Mouse (Mus musculus) gastrocnemius, adult 2 months (tissue): ENCODE results near the gene Sfpq. TPM values are rescaled to one million over a fixed set of nuclear protein-coding genes. Genes with fewer than 3 reads are reported as not detected.
"Not testable (repeated sequence)": the region's sequence is repeated elsewhere in the genome, so short reads cannot be mapped to it uniquely, and the experiment has no call there.

Experiments used
- DNase-seq: peaks from one replicate; pipeline ENCODE4 v3.0.0; 2022
- H3K27ac ChIP-seq: fragments of 200-600 bp; 2 replicates; pipeline ENCODE4 v1.8.1; 2022; ENCODE audit warnings: mild to moderate bottlenecking
- H3K4me3 ChIP-seq: fragments of 200-600 bp; 2 replicates; pipeline ENCODE4 v1.8.1; 2022; ENCODE audit warnings: mild to moderate bottlenecking, moderate library complexity
- CTCF ChIP-seq: fragments of 200-600 bp; IDR thresholded peaks from 2 replicates; pipeline ENCODE4 v1.8.1; 2022; ENCODE audit warnings: antibody characterized with exemption, mild to moderate bottlenecking, moderate library complexity
- intact Hi-C: fragments of 180-260 bp; cut with DNase I; formaldehyde crosslinking; loops from one replicate; pipeline ENCODE4 v1.15.1; 2025
- total RNA-seq, 2 experiments: library from RNA; stranded (reverse); gene quantifications; 2 replicates each; pipeline ENCODE4 v1.2.3; 2021

Gene Sfpq
- total RNA-seq, 2 experiments from 2014 or later = 63.4 to 83.0 TPM

DNA sequence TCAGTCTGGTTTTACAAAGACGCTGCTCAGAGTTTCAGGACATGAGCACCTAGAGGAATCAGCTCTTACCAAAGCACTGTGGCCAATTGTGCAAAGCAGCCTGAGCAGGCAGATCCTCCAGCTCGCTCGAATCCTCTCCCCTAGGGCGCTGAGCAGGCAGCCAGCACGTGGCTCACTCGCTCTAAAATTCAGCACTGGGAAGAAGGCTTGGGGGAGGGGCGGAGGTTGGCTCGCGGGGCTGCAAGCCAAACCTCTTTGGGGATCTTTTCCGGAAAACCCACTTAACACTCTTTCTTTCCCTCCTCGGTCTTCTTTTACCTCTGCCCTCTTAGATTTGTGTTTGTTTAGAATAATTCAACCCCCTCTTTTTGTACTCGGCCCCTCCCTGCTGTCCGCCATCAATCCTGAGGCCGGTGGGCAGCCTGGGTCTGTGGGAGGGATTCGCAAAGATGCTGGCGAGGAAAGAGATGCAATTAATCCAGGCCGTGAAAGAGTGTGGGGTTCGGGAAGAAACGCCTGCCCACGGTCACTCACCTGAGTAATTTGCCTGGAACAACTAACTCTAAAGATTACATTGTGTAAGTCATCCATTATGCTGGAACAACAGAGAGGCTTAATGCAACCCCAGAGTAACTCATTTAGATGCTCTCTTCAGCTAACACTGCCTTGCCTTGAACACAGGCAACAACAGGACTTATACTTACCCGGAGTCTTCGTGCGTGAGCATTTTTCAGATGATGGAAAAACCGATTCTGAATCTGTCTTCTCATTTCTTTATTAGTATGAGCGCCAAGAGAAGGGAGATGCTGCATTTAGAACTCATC, 15.8 kb upstream of the Sfpq start:
- intact Hi-C loops = no loop called here
- Histone ChIP-seq H3K27ac (no peak overlapping the region), H3K4me3 (peak overlapping the region; percentile 52)
- TF ChIP-seq CTCF = no peak
- DNase-seq = peak; percentile 36

DNA sequence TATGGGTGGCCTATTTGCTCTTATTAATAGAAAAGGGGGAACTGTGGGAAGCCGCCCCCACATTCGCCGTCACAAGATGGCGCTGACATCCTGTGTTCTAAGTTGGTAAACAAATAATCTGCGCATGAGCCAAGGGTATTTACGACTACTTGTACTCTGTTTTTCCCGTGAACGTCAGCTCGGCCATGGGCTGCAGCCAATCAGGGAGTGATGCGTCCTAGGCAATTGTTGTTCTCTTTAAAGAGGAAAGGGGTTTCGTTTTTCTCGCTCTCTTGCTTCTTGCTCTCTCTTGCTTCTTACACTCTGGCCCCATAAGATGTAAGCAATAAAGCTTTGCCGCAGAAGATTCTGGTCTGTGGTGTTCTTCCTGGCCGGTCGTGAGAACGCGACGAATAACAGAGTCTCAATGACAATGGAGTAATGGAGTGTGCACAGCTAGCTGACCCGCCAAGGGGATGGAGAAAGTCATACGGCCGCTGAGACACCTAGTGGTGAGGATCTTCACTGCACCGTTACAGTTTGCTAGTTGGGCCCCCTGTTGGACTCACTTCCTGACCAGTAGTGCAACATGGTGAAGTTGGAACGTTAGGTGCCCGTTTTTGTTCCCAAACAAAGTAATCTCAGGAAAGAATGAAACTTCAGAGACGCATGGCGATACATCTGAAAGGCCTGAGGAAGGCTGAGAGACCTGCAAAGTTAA, 5.7 kb upstream of the Sfpq start:
- H3K4me3 ChIP-seq = peak overlapping the region; percentile 62
- peak; percentile 82 for TF ChIP-seq CTCF
- H3K27ac ChIP-seq = peak overlapping the region; percentile 81
- DNase-seq = peak; percentile 85
- intact Hi-C loops = not testable (repeated sequence)

GRCm38 (mm10) chr4:127016366-127016765, 4.8 kb upstream of the Sfpq start:
- intact Hi-C loops = no loop called here
- no peak overlapping the region; the same call in 1 of the 2 replicates for H3K27ac ChIP-seq
- no peak for DNase-seq
- no peak overlapping the region for H3K4me3 ChIP-seq
- no peak for TF ChIP-seq CTCF

- peak overlapping the region; percentile 74 for H3K27ac ChIP-seq
- H3K4me3 ChIP-seq = peak overlapping the region; percentile 85
- no peak for TF ChIP-seq CTCF
- intact Hi-C loops = loop anchor here (5.0 kb wide), 1 partner anchor 53 kb away; the partner anchor contains the start of gene Zmym4
- no peak for DNase-seq
Observed at GRCm38 (mm10) chr4:127020411-127021150, 543 bp upstream of the Sfpq start.

DNA sequence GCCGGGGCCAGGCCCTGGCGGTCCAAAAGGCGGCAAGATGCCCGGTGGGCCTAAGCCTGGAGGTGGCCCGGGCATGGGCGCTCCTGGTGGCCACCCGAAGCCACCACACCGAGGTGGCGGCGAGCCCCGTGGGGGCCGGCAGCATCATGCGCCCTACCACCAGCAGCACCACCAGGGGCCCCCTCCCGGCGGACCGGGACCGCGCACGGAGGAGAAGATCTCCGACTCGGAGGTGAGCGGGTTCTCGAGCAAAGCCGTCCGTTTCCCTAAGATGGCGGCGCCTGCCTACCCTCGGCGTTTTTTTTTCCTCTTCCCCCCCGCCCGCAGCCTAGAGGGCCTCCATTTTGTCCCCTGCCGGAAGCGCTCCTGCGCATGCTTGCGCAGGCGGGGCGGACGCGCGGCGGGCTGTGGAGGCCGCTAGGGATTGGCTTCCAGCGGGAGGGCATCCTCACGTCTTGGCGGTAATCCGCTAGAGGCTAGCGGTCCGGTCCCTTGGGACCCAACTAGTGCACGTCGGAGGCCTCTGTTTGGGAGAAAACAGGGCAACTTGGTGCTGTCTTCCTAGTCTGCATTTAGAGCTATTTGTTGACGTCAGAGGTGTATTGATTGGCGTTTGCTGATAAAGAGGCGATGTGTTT, 984 bp downstream of the Sfpq start:
- intact Hi-C loops = loop anchor here (5.0 kb wide), 1 partner anchor 55 kb away; the partner anchor contains the start of gene Zmym4
- peak; percentile 59 for TF ChIP-seq CTCF
- Histone ChIP-seq H3K4me3 (peak overlapping the region; percentile 85), H3K27ac (peak overlapping the region; percentile 99)
- peak; percentile 95 for DNase-seq

DNA sequence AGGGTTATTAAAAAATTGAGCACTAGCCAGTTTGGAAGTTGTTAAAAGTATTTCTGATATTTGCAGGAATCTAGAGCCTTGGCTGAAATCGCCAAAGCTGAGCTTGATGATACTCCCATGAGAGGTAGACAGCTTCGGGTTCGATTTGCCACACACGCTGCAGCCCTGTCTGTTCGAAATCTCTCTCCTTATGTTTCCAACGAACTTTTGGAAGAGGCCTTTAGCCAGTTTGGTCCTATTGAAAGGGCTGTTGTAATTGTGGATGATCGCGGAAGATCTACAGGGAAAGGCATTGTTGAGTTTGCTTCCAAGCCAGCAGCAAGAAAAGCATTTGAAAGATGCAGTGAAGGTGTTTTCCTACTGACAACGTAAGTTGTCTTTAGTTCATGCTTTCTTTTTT, 2.1 kb downstream of the Sfpq start:
- H3K27ac ChIP-seq = peak overlapping the region; percentile 99

GRCm38 (mm10) chr4:127024240-127024639, 3.1 kb downstream of the Sfpq start:
- DNase-seq = no peak
- Histone ChIP-seq H3K4me3 (peak overlapping the region; percentile 85), H3K27ac (no peak overlapping the region)
- TF ChIP-seq CTCF = no peak
- intact Hi-C loops = loop anchor here (5.0 kb wide), 1 partner anchor 57 kb away; the partner anchor contains the start of gene Zmym4

More for the DNA sequence above, 2.1 kb downstream of the Sfpq start:
- intact Hi-C loops = loop anchor here (5.0 kb wide), 1 partner anchor 56 kb away; the partner anchor contains the start of gene Zmym4
- H3K4me3 ChIP-seq = peak overlapping the region; percentile 85
- TF ChIP-seq CTCF = no peak
- DNase-seq = no peak

- intact Hi-C loops = no loop called here
- no peak overlapping the region for H3K27ac ChIP-seq
- no peak for TF ChIP-seq CTCF
- no peak for DNase-seq
- no peak overlapping the region for H3K4me3 ChIP-seq
Observed at GRCm38 (mm10) chr4:127026826-127027225, 5.7 kb downstream of the Sfpq start.

GRCm38 (mm10) chr4:127027228-127028190, 6.4 kb downstream of the Sfpq start:
- Histone ChIP-seq H3K27ac (no peak overlapping the region), H3K4me3 (no peak overlapping the region)
- DNase-seq = peak; percentile 28
- intact Hi-C loops = no loop called here
- peak; percentile 55 for TF ChIP-seq CTCF

GRCm38 (mm10) chr4:127037158-127037557, 16.0 kb downstream of the Sfpq start:
- no peak overlapping the region for H3K4me3 ChIP-seq
- no peak for DNase-seq
- intact Hi-C loops = loop anchor here (10.0 kb wide), 1 partner anchor 142 kb away; no protein-coding TSS in a partner anchor
- no peak for TF ChIP-seq CTCF
- no peak overlapping the region for H3K27ac ChIP-seq
